Mouse (Mus musculus) stomach, postnatal 0 days (tissue): ENCODE data around the gene Dnase1l2. TPM values are rescaled to one million over a fixed set of nuclear protein-coding genes. Genes with fewer than 3 reads are reported as not detected.
"Not testable (repeated sequence)": the region's sequence is repeated elsewhere in the genome, so short reads cannot be mapped to it uniquely, and the experiment has no call there.

ENCODE experiments used
- ATAC-seq: fragments of 200-750 bp; cut with Nextera tagmentation; 2 replicates; pipeline ENCODE4 v1.8.0; 2017; ENCODE audit not compliant: low FRiP score, low TSS enrichment
- DNase-seq: peaks from one replicate; pipeline ENCODE4 v3.0.0-alpha.2; 2016; ENCODE audit warnings: low spot score
- H3K27ac ChIP-seq: fragments of 300-500 bp; sonication (generic); replicated peaks from 2 replicates; pipeline ENCODE4 v1.5.1; 2014; ENCODE audit warnings: mild to moderate bottlenecking, control low read depth
- H3K27me3 ChIP-seq: fragments of 300-500 bp; sonication (generic); 2 replicates; pipeline ENCODE4 v1.6.1; 2014; ENCODE audit warnings: low read length; ENCODE audit not compliant: control insufficient read depth, insufficient read depth
- H3K36me3 ChIP-seq: fragments of 300-500 bp; sonication (generic); 2 replicates; pipeline ENCODE4 v1.6.1; 2014; ENCODE audit warnings: low read length, mixed read lengths; ENCODE audit not compliant: control insufficient read depth, insufficient read depth
- H3K4me1 ChIP-seq: fragments of 300-500 bp; sonication (generic); replicated peaks from 2 replicates; pipeline ENCODE4 v1.6.1; 2014; ENCODE audit warnings: antibody characterized with exemption; ENCODE audit not compliant: control insufficient read depth, insufficient read depth
- H3K4me2 ChIP-seq: fragments of 300-500 bp; sonication (generic); replicated peaks from 2 replicates; pipeline ENCODE4 v1.6.1; 2014; ENCODE audit warnings: low read depth, mild to moderate bottlenecking, control low read depth, moderate library complexity
- H3K4me3 ChIP-seq: fragments of 300-500 bp; sonication (generic); 2 replicates; pipeline ENCODE4 v1.5.1; 2014; ENCODE audit warnings: low read depth, low read length, control low read depth
- H3K9ac ChIP-seq: fragments of 300-500 bp; sonication (generic); 2 replicates; pipeline ENCODE4 v1.6.1; 2014; ENCODE audit warnings: mild to moderate bottlenecking, low read length, control low read depth, mixed read lengths
- H3K9me3 ChIP-seq: fragments of 300-500 bp; sonication (generic); 2 replicates; pipeline ENCODE4 v1.6.1; 2016; ENCODE audit warnings: low read length; ENCODE audit not compliant: control insufficient read depth
- CTCF ChIP-seq: IDR thresholded peaks from 2 replicates; pipeline ENCODE4 v1.5.1; 2016; ENCODE audit warnings: antibody characterized with exemption, low read depth, mild to moderate bottlenecking, moderate library complexity
- EP300 ChIP-seq: optimal IDR thresholded peaks from 2 replicates; pipeline ENCODE3; 2016; ENCODE audit warnings: antibody characterized with exemption
- WGBS: fragments of 180-500 bp; shearing (Covaris S2); extraction: QIAGEN DNeasy Blood & Tissue Kit; methylation state at CpG from one replicate; pipeline ENCODE4 v1.1.7; 2014; 5-methylcytosine and 5-hydroxymethylcytosine counted together
- polyA plus RNA-seq: library from polyadenylated mRNA; unstranded; fragments of >200 nt; fragmentation: Nextera tagmentation; extraction: Ambion mirVana; gene quantifications from 2 replicates; pipeline ENCODE4 v1.2.1, GENCODE M21; 2015

Dnase1l2 gene
- polyA plus RNA-seq, 1 experiment from 2014 or later: 88.0 TPM

DNA sequence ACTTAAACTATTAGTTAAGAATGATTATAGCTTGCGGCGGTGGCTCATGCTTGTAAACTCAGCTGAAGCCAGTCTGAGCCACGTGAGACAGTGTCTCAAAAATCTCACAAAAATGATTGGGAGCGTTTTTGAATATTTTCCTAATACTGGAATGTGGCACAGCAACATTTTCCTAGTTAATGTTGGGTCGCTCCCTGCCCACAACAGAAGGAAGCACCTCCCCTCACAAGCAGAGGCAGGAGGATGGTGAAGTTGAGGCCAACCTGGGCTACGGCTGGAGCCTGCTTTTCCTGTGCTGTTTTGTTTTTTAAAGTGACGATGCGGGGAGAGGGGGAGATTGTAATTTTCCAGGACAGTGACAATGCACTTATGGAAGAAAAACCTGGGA, 15.7 kb downstream of the Dnase1l2 start:
- ATAC-seq (no peak), DNase-seq (peak; percentile 31)
- Histone ChIP-seq H3K4me2 (peak overlapping the region; percentile 66), H3K9me3 (no peaks in the 10 kb centered on the region), H3K9ac (peak overlapping the region; percentile 90), H3K36me3 (peaks cover 17% of the 10 kb centered on the region), H3K4me3 (peak overlapping the region; percentile 66), H3K27me3 (no peaks in the 10 kb centered on the region), H3K27ac (peak overlapping the region; percentile 98), H3K4me1 (no peaks in the 10 kb centered on the region; the same call in 1 of the 2 replicates)
- under 1% methylated on average over 8 of the region's 8 CpGs for WGBS
- TF ChIP-seq EP300: no peak
- TF ChIP-seq CTCF: no peak

DNA sequence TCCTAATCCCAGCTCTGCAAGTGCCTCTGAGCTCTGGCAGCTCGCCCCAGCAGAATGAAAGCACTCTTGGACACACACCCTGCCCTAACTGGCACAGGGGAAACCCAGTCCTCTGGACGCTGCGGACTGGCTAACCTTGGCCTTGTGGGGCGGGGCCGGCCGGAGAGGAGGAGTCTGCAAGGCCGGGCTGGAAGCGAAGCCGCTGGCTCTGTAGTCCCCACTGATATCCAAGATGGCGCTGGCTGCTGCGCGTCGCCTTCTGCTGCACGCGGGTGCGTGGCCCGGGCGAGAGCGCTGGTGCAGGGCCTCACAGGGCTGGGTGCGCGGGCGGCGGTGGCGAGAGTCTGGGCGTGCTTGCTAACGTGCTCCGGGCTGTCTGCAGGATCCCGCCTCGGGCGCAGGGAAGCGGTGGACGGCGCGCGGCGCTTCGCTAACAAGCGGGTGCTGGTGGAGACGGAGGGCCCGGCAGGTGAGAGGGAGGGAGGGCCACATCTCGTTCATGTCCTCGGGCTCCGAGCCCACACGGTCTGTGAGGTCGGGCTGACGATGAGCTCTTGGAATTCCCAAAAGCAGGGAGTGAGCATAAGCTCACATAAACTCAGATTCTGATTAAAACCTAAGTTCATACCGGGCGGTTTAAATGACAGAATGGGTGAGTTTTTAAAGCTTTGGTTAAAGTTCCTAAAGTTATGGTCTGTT, 16.3 kb downstream of the Dnase1l2 start, which contains the start of gene Eci1:
Eci1 (plus strand) TSS at position 171 of the 699 bp plus-strand sequence.
- no peaks in the 10 kb centered on the region for H3K9me3 ChIP-seq
- no peaks in the 10 kb centered on the region for H3K27me3 ChIP-seq
- no peaks in the 10 kb centered on the region; the same call in 1 of the 2 replicates for H3K4me1 ChIP-seq
- peak within 1 kb of the TSS; percentile 98 for H3K27ac ChIP-seq
- WGBS: 0% methylated on average over 43 of the region's 48 CpGs
- peak within 1 kb of the TSS; percentile 66 for H3K4me2 ChIP-seq
- H3K36me3 ChIP-seq: peaks cover 22% of the 10 kb centered on the region
- H3K9ac ChIP-seq: peak within 1 kb of the TSS; percentile 90
- peak within 1 kb of the TSS; percentile 66 for H3K4me3 ChIP-seq
- DNase-seq: peak; percentile 98
- ATAC-seq: peak; percentile 97
- TF ChIP-seq CTCF: no peak
- no peak for TF ChIP-seq EP300

DNA sequence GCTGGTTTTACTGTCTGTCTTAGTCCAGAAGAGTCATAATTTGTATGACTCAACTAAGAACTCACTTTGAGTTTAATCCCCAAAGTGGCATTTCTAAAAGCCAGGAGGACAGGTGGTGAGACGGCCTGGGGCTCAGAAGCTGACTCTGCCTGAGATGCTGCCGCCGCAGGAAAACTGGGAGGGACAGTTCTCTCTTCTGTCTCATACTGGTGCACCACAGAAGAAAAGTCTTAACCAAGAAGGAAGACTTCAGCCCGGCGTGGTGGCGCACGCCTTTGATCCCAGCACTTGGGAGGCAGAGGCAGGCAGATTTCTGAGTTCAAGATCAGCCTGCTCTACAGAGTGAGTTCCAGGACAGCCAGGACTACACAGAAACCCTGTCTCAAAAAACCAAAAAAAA, 17.0 kb downstream of the Dnase1l2 start:
- H3K27me3 ChIP-seq: no peaks in the 10 kb centered on the region
- ATAC-seq (no peak), DNase-seq (no peak)
- H3K9me3 ChIP-seq: no peaks in the 10 kb centered on the region
- WGBS: 80% methylated on average over 7 of the region's 7 CpGs
- TF ChIP-seq CTCF: no peak
- TF ChIP-seq EP300: no peak
- H3K9ac ChIP-seq: no peak overlapping the region
- H3K36me3 ChIP-seq: peaks cover 23% of the 10 kb centered on the region
- peak overlapping the region; percentile 58; the same call in 1 of the 2 replicates for H3K27ac ChIP-seq
- no peaks in the 10 kb centered on the region; the same call in 1 of the 2 replicates for H3K4me1 ChIP-seq
- H3K4me2 ChIP-seq: no peak overlapping the region
- H3K4me3 ChIP-seq: no peak overlapping the region

DNA sequence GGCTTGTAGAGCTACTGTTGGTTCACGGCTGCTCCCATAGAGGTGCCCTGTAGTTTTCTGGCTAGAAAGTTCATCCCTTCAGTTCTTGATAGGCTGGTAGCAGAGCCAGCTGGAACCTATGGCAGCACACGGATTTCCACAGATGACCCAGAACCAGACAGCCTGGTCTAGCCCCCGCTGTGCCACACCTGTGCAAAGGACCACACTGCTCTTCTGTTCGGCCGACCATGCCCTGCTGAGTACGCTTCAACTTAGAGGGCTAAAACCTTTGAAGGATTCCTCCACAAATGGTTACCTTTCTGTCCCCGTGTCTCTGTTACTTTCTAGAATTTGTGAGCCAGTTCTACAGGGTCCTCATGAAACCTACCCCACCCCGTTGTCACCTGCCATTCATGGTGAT, 17.6 kb downstream of the Dnase1l2 start:
- not testable (repeated sequence) for H3K4me2 ChIP-seq, H3K27me3 ChIP-seq, H3K27ac ChIP-seq, H3K9ac ChIP-seq, H3K4me1 ChIP-seq, DNase-seq, ATAC-seq, H3K4me3 ChIP-seq, H3K9me3 ChIP-seq
- H3K36me3 ChIP-seq: peaks cover 25% of the 10 kb centered on the region
- 93% methylated on average over 4 of the region's 8 CpGs for WGBS

DNA sequence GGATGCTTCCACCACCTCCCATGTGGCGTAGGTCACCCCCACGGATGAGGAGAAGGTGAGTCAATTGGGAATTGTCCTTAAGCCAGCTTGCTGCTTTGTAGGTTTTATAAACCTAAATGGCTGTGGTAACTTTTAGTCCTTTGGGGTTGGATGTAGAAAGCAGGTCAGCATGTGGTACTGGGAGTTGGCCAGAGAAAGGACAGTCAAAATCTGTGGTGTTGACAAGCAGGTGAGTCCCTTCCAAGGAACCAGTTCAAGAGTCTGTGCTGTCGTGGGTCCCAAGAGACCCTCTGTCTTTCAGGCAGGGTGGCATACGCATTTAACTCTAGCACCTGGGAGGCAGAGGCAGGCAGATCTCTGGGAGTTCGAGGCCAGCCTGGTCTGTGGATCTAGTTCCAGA, 18.4 kb downstream of the Dnase1l2 start:
- no peak for ATAC-seq
- no peak for TF ChIP-seq EP300
- no peak for TF ChIP-seq CTCF
- H3K4me3 ChIP-seq: no peak overlapping the region
- H3K4me2 ChIP-seq: no peak overlapping the region
- H3K9ac ChIP-seq: no peak overlapping the region
- DNase-seq: no peak
- H3K36me3 ChIP-seq: peaks cover 30% of the 10 kb centered on the region
- WGBS: 90% methylated on average over 5 of the region's 5 CpGs
- H3K4me1 ChIP-seq: no peaks in the 10 kb centered on the region; the same call in 1 of the 2 replicates
- no peaks in the 10 kb centered on the region for H3K27me3 ChIP-seq
- no peaks in the 10 kb centered on the region for H3K9me3 ChIP-seq
- H3K27ac ChIP-seq: no peak overlapping the region

DNA sequence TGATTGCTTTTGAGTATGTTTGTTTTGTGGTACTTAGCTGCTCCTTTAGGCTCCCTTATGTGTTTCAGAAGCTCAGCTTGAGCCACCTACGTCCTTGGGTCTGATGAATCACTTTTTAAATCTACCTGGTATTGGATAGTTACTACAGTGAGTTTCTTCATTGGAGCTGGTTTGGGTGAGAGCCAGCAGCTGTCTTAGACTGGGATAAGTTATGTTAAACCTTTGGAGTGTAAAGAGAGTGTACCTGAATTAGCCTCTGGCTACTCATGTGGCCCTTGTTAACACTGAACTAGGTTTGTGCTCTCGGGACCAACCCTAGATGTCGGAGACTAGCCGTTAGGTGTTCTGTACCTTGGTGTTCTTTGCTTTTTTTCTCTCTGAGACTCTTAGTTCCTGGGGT, 19.8 kb downstream of the Dnase1l2 start:
- Histone ChIP-seq H3K4me3 (no peak overlapping the region), H3K9ac (no peak overlapping the region), H3K36me3 (peaks cover 35% of the 10 kb centered on the region), H3K4me1 (no peaks in the 10 kb centered on the region; the same call in 1 of the 2 replicates), H3K9me3 (no peaks in the 10 kb centered on the region), H3K27me3 (no peaks in the 10 kb centered on the region), H3K4me2 (no peak overlapping the region), H3K27ac (no peak overlapping the region)
- TF ChIP-seq EP300 (no peak), CTCF (no peak)
- ATAC-seq (no peak), DNase-seq (no peak)
- WGBS: 82% methylated on average over 4 of the region's 4 CpGs
